Mouse (Mus musculus): ENCODE data around the gene Zdhhc17. TPM values are rescaled to one million over a fixed set of nuclear protein-coding genes. Genes with fewer than 3 reads are reported as not detected.

Gene Zdhhc17
- polyA plus RNA-seq, 1 experiment from 2014 or later, result 23.2 TPM

DNA sequence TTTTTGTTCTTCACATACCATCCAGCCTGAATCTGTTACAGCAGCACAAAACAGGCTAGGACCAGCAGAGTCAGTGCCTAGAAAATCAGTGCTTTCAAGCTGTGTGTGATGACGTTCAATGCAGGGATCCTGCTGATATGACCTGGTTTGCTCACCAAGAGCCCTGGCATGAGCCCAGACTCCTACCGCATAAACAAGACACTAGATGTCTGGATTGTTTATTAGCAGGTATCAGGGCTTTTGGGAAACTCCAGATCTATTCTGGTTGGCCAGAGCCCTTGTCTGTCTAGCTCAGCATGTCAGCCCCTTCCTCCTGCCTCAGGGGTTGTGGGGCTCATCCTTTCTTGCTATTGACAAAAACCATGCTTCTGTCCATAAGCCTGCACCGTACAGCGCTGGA, 80.2 kb downstream of the Zdhhc17 start:
- Histone ChIP-seq H3K9ac (replicated peaks; ENCODE audit: low read length) (no peak overlapping the region), H3K4me3 (ENCODE audit: low read depth, low read length) (no peak overlapping the region), H3K4me1 (ENCODE audit: control insufficient read depth, insufficient read depth, low read length) (peaks cover 3% of the 10 kb centered on the region; the same call in 1 of the 2 replicates), H3K36me3 (replicated peaks; ENCODE audit: control insufficient read depth, insufficient read depth, low read depth, low read length) (no peaks in the 10 kb centered on the region), H3K4me2 (ENCODE audit: low read depth, low read length) (no peak overlapping the region), H3K27me3 (ENCODE audit: control insufficient read depth, insufficient read depth, low read length) (no peaks in the 10 kb centered on the region), H3K27ac (replicated peaks; ENCODE audit: low read depth, low read length) (no peak overlapping the region), H3K9me3 (replicated peaks; ENCODE audit: control insufficient read depth, low read length) (no peaks in the 10 kb centered on the region)
- ATAC-seq (replicated peaks; ENCODE audit: insufficient number of reproducible peaks, low FRiP score, low TSS enrichment, low read depth) (no peak; the same call in 1 of the 2 replicates), DNase-seq (ENCODE audit: low spot score) (no peak)
- WGBS, result 60% methylated on average over 4 of the region's 4 CpGs

DNA sequence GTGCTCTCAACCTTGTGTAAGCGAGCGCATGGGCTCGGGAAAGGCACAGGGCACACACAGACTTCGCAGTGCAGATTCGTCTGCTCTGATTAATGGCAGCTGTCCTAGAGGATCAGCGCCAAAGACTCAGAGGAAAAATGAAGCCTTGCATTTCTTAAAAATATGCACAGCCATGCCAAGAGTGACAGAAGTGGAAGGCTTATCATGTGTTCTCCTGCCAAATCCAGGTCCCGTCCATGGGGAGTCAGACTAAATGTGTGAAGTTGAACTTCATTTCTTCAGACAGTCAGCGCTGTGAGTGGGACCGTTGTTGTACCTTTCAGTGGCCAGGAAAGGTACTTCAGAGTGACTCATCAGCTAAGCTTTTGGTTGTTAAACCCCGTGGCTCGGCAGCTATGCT, 82.4 kb downstream of the Zdhhc17 start:
- Histone ChIP-seq H3K27ac (replicated peaks; ENCODE audit: low read depth, low read length) (no peak overlapping the region), H3K4me1 (ENCODE audit: control insufficient read depth, insufficient read depth, low read length) (peaks cover 3% of the 10 kb centered on the region), H3K9ac (replicated peaks; ENCODE audit: low read length) (no peak overlapping the region), H3K9me3 (replicated peaks; ENCODE audit: control insufficient read depth, low read length) (no peaks in the 10 kb centered on the region), H3K4me3 (ENCODE audit: low read depth, low read length) (no peak overlapping the region), H3K4me2 (ENCODE audit: low read depth, low read length) (no peak overlapping the region), H3K36me3 (replicated peaks; ENCODE audit: control insufficient read depth, insufficient read depth, low read depth, low read length) (no peaks in the 10 kb centered on the region), H3K27me3 (ENCODE audit: control insufficient read depth, insufficient read depth, low read length) (no peaks in the 10 kb centered on the region)
- DNase-seq (ENCODE audit: low spot score) (peak; percentile 43), ATAC-seq (replicated peaks; ENCODE audit: insufficient number of reproducible peaks, low FRiP score, low TSS enrichment, low read depth) (no peak)
- 75% methylated on average over 11 of the region's 11 CpGs for WGBS

DNA sequence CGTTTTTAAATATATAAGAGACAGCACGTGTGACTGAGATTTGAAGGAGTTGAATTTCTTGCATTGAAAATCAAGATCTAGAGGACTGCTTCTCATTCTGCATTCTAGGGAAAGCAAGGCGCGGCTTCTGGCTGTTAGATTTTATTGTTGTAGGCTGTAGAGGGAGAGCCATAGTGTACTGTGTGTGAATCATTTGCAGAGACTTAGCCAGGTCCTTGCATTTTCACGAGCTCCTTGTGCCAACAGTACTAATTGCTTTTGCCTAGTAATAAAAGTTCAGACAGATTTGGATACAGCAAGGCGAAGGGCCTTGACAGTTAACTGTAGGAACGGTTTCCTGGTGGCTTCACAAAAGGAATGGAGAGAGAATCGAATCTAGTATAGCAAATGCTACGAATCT, 87.3 kb downstream of the Zdhhc17 start:
- H3K27ac ChIP-seq (replicated peaks; ENCODE audit: low read depth, low read length), result no peak overlapping the region
- WGBS, result 76% methylated on average over 9 of the region's 9 CpGs
- no peak for ATAC-seq (replicated peaks; ENCODE audit: insufficient number of reproducible peaks, low FRiP score, low TSS enrichment, low read depth)
- no peaks in the 10 kb centered on the region for H3K36me3 ChIP-seq (replicated peaks; ENCODE audit: control insufficient read depth, insufficient read depth, low read depth, low read length)
- H3K4me3 ChIP-seq (ENCODE audit: low read depth, low read length), result no peak overlapping the region
- H3K9me3 ChIP-seq (replicated peaks; ENCODE audit: control insufficient read depth, low read length), result no peaks in the 10 kb centered on the region
- H3K9ac ChIP-seq (replicated peaks; ENCODE audit: low read length), result no peak overlapping the region; the same call in 1 of the 2 replicates
- H3K27me3 ChIP-seq (ENCODE audit: control insufficient read depth, insufficient read depth, low read length), result no peaks in the 10 kb centered on the region
- peak overlapping the region; percentile 64; the same call in 1 of the 2 replicates for H3K4me2 ChIP-seq (ENCODE audit: low read depth, low read length)
- DNase-seq (ENCODE audit: low spot score), result no peak
- no peaks in the 10 kb centered on the region; the same call in none of the 2 replicates for H3K4me1 ChIP-seq (ENCODE audit: control insufficient read depth, insufficient read depth, low read length)

DNA sequence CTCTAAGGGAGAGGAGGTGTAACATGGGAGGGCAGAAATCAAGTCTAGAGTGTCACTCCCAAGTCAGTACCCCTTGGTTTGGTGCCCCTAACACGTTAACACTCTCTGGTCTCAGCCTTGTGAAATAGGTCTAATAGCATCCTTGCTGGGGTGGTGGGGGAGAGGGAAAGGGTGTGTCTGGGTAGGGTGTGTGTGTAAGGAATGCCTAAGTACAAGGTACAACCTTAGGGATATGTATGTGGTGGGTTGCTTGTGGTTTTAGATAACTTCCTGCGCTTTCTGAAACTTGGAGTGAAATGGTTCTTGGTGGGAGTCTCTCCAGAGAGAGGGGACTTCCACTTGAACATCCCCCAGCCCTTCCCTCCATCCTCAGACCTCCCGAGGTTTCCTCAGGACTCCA, 88.0 kb downstream of the Zdhhc17 start:
- Histone ChIP-seq H3K4me3 (ENCODE audit: low read depth, low read length) (peak overlapping the region; percentile 86; the same call in 1 of the 2 replicates), H3K4me2 (ENCODE audit: low read depth, low read length) (peak overlapping the region; percentile 64), H3K36me3 (replicated peaks; ENCODE audit: control insufficient read depth, insufficient read depth, low read depth, low read length) (no peaks in the 10 kb centered on the region), H3K4me1 (ENCODE audit: control insufficient read depth, insufficient read depth, low read length) (no peaks in the 10 kb centered on the region; the same call in none of the 2 replicates), H3K27me3 (ENCODE audit: control insufficient read depth, insufficient read depth, low read length) (no peaks in the 10 kb centered on the region), H3K9ac (replicated peaks; ENCODE audit: low read length) (no peak overlapping the region; the same call in 1 of the 2 replicates), H3K9me3 (replicated peaks; ENCODE audit: control insufficient read depth, low read length) (no peaks in the 10 kb centered on the region), H3K27ac (replicated peaks; ENCODE audit: low read depth, low read length) (no peak overlapping the region)
- 50% methylated on average over 3 of the region's 3 CpGs for WGBS
- ATAC-seq (replicated peaks; ENCODE audit: insufficient number of reproducible peaks, low FRiP score, low TSS enrichment, low read depth) (no peak), DNase-seq (ENCODE audit: low spot score) (no peak)

DNA sequence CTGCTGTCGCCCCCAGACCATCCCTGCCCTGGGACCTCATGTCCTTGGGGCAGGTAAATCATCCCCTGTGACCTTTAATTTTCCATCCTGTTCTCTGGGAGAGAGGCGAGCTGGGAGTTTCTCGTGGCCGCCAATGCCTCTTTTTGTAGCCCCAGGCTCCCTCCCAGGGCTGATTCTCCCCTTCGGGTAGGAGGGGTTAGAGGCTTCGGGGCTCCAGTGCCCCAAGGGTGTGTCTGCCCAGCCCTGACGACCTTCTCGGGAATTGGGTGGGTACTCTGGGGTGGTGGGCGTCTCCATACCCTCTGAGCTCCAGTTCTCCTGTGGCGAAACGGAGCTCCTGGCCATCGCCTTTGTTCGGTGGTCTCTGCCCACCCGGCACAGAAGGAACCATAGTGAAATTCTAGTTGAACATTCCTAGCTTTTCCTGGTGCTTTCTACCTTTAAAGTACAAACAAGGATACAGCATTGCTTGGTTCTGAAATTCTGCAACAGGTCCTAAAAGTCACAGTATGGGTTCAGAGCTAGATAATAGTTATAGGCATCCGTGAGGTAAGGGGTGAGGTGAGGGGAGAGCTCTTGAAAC, 89.5 kb downstream of the Zdhhc17 start:
- Histone ChIP-seq H3K4me3 (ENCODE audit: low read depth, low read length) (peak overlapping the region; percentile 86), H3K27me3 (ENCODE audit: control insufficient read depth, insufficient read depth, low read length) (no peaks in the 10 kb centered on the region), H3K4me2 (ENCODE audit: low read depth, low read length) (peak overlapping the region; percentile 64), H3K9me3 (replicated peaks; ENCODE audit: control insufficient read depth, low read length) (no peaks in the 10 kb centered on the region), H3K27ac (replicated peaks; ENCODE audit: low read depth, low read length) (peak overlapping the region; percentile 98), H3K36me3 (replicated peaks; ENCODE audit: control insufficient read depth, insufficient read depth, low read depth, low read length) (no peaks in the 10 kb centered on the region), H3K9ac (replicated peaks; ENCODE audit: low read length) (peak overlapping the region; percentile 86), H3K4me1 (ENCODE audit: control insufficient read depth, insufficient read depth, low read length) (no peaks in the 10 kb centered on the region; the same call in 1 of the 2 replicates)
- DNase-seq (ENCODE audit: low spot score), result peak; percentile 61
- peak; percentile 49 for ATAC-seq (replicated peaks; ENCODE audit: insufficient number of reproducible peaks, low FRiP score, low TSS enrichment, low read depth)
- WGBS, result under 1% methylated on average over 15 of the region's 15 CpGs

DNA sequence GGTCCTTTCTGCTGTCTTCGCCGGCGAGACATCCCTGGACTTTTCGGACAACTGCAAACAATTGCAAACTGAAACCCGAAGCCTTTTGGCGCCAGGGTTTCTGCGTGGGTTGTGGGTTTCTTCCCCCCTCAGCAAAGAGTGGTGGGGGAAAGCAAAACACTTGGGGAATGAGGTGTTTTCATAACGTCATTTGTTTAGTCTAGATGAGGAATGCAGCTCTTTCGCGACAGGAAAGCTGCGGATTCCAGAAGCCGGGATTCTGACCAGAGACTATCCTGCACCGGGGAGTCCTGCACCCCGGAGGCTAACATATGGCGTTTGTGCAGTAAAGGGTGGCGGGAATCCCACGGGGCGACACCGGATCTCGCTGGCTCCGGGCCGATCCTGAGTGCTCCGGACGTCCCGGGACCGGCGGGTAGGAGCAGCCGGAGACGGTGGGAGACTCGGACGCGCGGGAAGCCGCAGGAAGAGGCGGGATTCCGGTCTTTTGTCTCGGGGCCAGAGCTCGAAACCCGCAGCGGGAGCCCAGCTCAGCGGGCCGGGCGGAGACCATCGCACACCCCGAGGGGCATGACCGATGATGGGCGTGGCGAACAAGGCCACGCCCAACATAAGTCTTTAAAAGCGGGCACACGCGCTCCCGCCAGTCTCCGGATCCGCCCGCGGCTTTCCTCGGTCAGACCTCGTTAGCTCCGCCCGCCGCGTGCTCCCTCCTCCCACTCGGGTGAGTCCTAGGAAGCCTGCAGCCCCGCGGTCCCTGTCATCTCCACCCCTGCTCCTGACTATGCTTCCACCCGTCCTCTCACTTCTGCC, 90.2 kb downstream of the Zdhhc17 start, which contains the start of gene Csrp2:
TSS of gene Csrp2 (plus strand) at position 259 of the 813 bp plus-strand sequence.
- no peaks in the 10 kb centered on the region for H3K9me3 ChIP-seq (replicated peaks; ENCODE audit: control insufficient read depth, low read length)
- no peaks in the 10 kb centered on the region; the same call in 1 of the 2 replicates for H3K4me1 ChIP-seq (ENCODE audit: control insufficient read depth, insufficient read depth, low read length)
- H3K4me3 ChIP-seq (ENCODE audit: low read depth, low read length), result peak within 1 kb of the TSS; percentile 86
- peak; percentile 97 for DNase-seq (ENCODE audit: low spot score)
- peak; percentile 93 for ATAC-seq (replicated peaks; ENCODE audit: insufficient number of reproducible peaks, low FRiP score, low TSS enrichment, low read depth)
- H3K4me2 ChIP-seq (ENCODE audit: low read depth, low read length), result peak within 1 kb of the TSS; percentile 64
- H3K27ac ChIP-seq (replicated peaks; ENCODE audit: low read depth, low read length), result peak within 1 kb of the TSS; percentile 98
- peak within 1 kb of the TSS; percentile 86 for H3K9ac ChIP-seq (replicated peaks; ENCODE audit: low read length)
- no peaks in the 10 kb centered on the region for H3K27me3 ChIP-seq (ENCODE audit: control insufficient read depth, insufficient read depth, low read length)
- H3K36me3 ChIP-seq (replicated peaks; ENCODE audit: control insufficient read depth, insufficient read depth, low read depth, low read length), result no peaks in the 10 kb centered on the region
- under 1% methylated on average over 67 of the region's 67 CpGs for WGBS

DNA sequence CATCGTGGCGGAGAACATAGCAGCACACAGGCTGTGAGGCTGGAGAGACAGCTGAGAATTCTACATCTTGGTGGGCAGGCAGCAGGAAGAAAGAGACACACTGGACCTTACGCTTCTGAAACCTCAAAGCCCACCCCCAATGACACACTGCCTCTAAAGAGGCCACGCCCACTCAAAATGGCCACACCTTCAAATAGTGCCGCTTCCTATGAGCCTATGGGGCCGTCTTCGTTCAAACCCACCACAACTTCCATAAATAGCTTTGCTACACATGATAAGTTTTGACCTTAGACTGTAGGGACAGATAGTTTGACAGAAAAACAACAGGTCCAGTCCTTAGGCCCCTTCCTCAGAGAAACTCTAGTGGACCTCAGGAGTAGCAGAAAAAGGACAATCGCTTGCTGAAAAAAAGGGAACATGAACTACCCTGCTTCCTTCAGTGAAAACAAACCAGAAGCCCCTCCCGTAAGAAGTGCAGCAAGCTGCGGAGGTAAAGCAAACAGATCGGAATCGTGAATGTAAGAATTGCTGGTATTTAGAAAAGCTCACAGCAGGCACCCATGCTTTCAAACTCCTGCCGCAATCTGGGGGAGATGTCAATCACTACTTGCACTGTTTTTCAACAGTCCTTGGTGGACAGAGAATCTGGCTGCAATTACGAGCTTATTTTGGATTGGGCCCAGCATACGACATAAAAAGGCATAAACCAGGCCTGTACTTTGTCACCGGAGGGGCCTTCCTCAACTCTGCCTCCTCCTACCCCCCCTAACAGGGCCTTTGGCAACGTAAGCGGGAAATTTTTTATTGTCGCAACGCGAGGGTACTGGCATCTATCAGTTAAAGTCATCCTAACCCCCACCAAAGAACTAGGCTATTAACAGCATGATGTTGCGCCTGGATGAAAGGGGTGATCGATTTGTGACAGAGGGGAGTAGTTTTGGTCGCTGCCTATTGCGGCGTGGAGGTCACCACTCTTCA, 91.2 kb downstream of the Zdhhc17 start:
- peak overlapping the region; percentile 64 for H3K4me2 ChIP-seq (ENCODE audit: low read depth, low read length)
- peak overlapping the region; percentile 98 for H3K27ac ChIP-seq (replicated peaks; ENCODE audit: low read depth, low read length)
- peak overlapping the region; percentile 19; the same call in 1 of the 2 replicates for H3K9ac ChIP-seq (replicated peaks; ENCODE audit: low read length)
- 12% methylated on average over 26 of the region's 26 CpGs for WGBS
- no peaks in the 10 kb centered on the region for H3K9me3 ChIP-seq (replicated peaks; ENCODE audit: control insufficient read depth, low read length)
- no peaks in the 10 kb centered on the region; the same call in 1 of the 2 replicates for H3K4me1 ChIP-seq (ENCODE audit: control insufficient read depth, insufficient read depth, low read length)
- H3K36me3 ChIP-seq (replicated peaks; ENCODE audit: control insufficient read depth, insufficient read depth, low read depth, low read length), result no peaks in the 10 kb centered on the region
- H3K4me3 ChIP-seq (ENCODE audit: low read depth, low read length), result peak overlapping the region; percentile 86; the same call in 1 of the 2 replicates
- ATAC-seq (replicated peaks; ENCODE audit: insufficient number of reproducible peaks, low FRiP score, low TSS enrichment, low read depth), result peak; percentile 15; the same call in 1 of the 2 replicates
- H3K27me3 ChIP-seq (ENCODE audit: control insufficient read depth, insufficient read depth, low read length), result no peaks in the 10 kb centered on the region
- peak; percentile 87 for DNase-seq (ENCODE audit: low spot score)

Data from embryonic facial prominence, embryonic 11.5 days (tissue).